Mouse (Mus musculus) neural tube, embryonic 11.5 days (tissue): ENCODE data around the gene Irgc1. TPM values are rescaled to one million over a fixed set of nuclear protein-coding genes. Genes with fewer than 3 reads are reported as not detected.
A peak's percentile ranks its signal among the peaks of the same experiment; 100 is the strongest.

Experiments
- ATAC-seq: fragments of 200-750 bp; cut with Nextera tagmentation; 2 replicates; pipeline ENCODE4 v1.8.0; 2017; ENCODE audit warnings: moderate number of reproducible peaks, mild to moderate bottlenecking, moderate TSS enrichment, moderate library complexity; ENCODE audit not compliant: insufficient read depth, low FRiP score, low TSS enrichment
- DNase-seq: peaks from one replicate; pipeline ENCODE4 v3.0.0-alpha.2; 2015; ENCODE audit warnings: low spot score
- H3K27ac ChIP-seq: fragments of 300-500 bp; sonication (generic); 2 replicates; pipeline ENCODE4 v1.5.1; 2014; ENCODE audit warnings: low read depth, mild to moderate bottlenecking, low read length
- H3K27me3 ChIP-seq: fragments of 300-500 bp; sonication (generic); 2 replicates; pipeline ENCODE4 v1.6.1; 2014; ENCODE audit warnings: mild to moderate bottlenecking, low read length, mixed read lengths; ENCODE audit not compliant: control insufficient read depth, insufficient read depth
- H3K36me3 ChIP-seq: fragments of 300-500 bp; sonication (generic); 2 replicates; pipeline ENCODE4 v1.6.1; 2014; ENCODE audit warnings: mild to moderate bottlenecking, low read length, moderate library complexity, mixed read lengths; ENCODE audit not compliant: control insufficient read depth, insufficient read depth
- H3K4me1 ChIP-seq: fragments of 300-500 bp; sonication (generic); 2 replicates; pipeline ENCODE4 v1.6.1; 2014; ENCODE audit warnings: low read length, mixed read lengths; ENCODE audit not compliant: control insufficient read depth, insufficient read depth
- H3K4me2 ChIP-seq: fragments of 300-500 bp; sonication (generic); 2 replicates; pipeline ENCODE4 v1.6.1; 2014; ENCODE audit warnings: low read depth, mild to moderate bottlenecking, moderate library complexity
- H3K4me3 ChIP-seq: fragments of 300-500 bp; sonication (generic); 2 replicates; pipeline ENCODE4 v1.5.1; 2014; ENCODE audit warnings: low read depth, low read length
- H3K9ac ChIP-seq: fragments of 300-500 bp; sonication (generic); 2 replicates; pipeline ENCODE4 v1.6.1; 2014; ENCODE audit warnings: mild to moderate bottlenecking, low read length
- H3K9me3 ChIP-seq: fragments of 300-500 bp; sonication (generic); 2 replicates; pipeline ENCODE4 v1.6.1; 2016; ENCODE audit warnings: low read length; ENCODE audit not compliant: control insufficient read depth
- WGBS: fragments of 180-500 bp; shearing (Covaris S2); extraction: QIAGEN DNeasy Blood & Tissue Kit; methylation state at CpG from one replicate; pipeline ENCODE4 v1.1.7; 2014; 5-methylcytosine and 5-hydroxymethylcytosine counted together
- polyA plus RNA-seq: library from polyadenylated mRNA; unstranded; fragments of >200 nt; fragmentation: Nextera tagmentation; extraction: Ambion mirVana; gene quantifications from 2 replicates; pipeline ENCODE4 v1.2.1, GENCODE M21; 2014

Irgc1 gene
- polyA plus RNA-seq, 1 experiment from 2014 or later: not detected

GRCm38 (mm10) chr7:24482208-24483020 lies 30.3 kb upstream of the Irgc1 start:
- Histone ChIP-seq H3K9ac (peak overlapping the region; percentile 86), H3K4me1 (peaks cover 21% of the 10 kb centered on the region), H3K9me3 (no peaks in the 10 kb centered on the region), H3K27me3 (0 out of 2 replicates have a peak, but pooled peaks cover 2% of the 10 kb centered on the region), H3K36me3 (no peaks in the 10 kb centered on the region), H3K4me2 (peak overlapping the region; percentile 93), H3K27ac (peak overlapping the region; percentile 60; the same call in 1 of the 2 replicates), H3K4me3 (peak overlapping the region; percentile 70)
- DNase-seq (peak; percentile 42), ATAC-seq (peak; percentile 45)
- WGBS: 3% methylated on average over 11 of the region's 38 CpGs

- 0 out of 2 replicates have a peak, but pooled peaks cover 2% of the 10 kb centered on the region for H3K27me3 ChIP-seq
Observed at GRCm38 (mm10) chr7:24481474-24482207, 29.5 kb upstream of the Irgc1 start, which contains the start of gene Cadm4. Cadm4 (plus strand) TSS chr7:24482023.

DNA sequence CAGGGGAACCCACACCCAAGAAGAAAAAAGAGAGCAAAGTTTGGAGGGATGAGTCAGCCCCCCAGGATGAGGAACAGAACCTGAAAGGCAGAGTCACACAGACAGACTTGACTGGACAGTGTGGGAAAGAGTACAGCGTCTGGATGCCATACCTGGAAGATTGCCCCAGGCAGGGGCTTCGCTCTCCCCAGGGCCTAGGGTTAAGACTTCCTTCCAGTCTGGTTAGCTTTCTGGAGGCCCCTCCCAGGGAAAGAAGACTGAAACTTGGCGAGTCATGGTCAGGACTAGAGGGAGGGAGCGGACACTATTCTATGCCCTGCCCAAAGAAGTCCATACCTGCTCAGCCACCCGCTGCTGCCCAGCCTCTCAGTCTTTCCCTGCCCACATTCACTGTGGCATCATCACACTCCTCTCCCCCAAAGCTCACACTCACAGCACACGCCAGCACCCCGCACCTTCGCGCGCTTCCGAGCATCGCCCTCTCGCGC lies 28.9 kb upstream of the Irgc1 start:
- WGBS: 19% methylated on average over 14 of the region's 14 CpGs
- Histone ChIP-seq H3K4me2 (peak overlapping the region; percentile 93), H3K36me3 (no peaks in the 10 kb centered on the region), H3K4me3 (peak overlapping the region; percentile 70), H3K27ac (no peak overlapping the region), H3K9me3 (no peaks in the 10 kb centered on the region), H3K9ac (peak overlapping the region; percentile 86), H3K27me3 (0 out of 2 replicates have a peak, but pooled peaks cover 2% of the 10 kb centered on the region), H3K4me1 (peaks cover 9% of the 10 kb centered on the region)
- no peak for DNase-seq
- ATAC-seq: peak; percentile 5; the same call in 1 of the 2 replicates

More at GRCm38 (mm10) chr7:24481474-24482207, 29.5 kb upstream of the Irgc1 start, which contains the start of gene Cadm4:
- Histone ChIP-seq H3K4me3 (peak within 1 kb of the TSS; percentile 70), H3K9me3 (no peaks in the 10 kb centered on the region), H3K4me1 (peaks cover 13% of the 10 kb centered on the region), H3K36me3 (no peaks in the 10 kb centered on the region), H3K9ac (peak within 1 kb of the TSS; percentile 86), H3K4me2 (peak within 1 kb of the TSS; percentile 93), H3K27ac (peak within 1 kb of the TSS; percentile 60; the same call in 1 of the 2 replicates)
- ATAC-seq (peak; percentile 80), DNase-seq (peak; percentile 95)
- WGBS: under 1% methylated on average over 59 of the region's 83 CpGs

- H3K4me1 ChIP-seq: peaks cover 9% of the 10 kb centered on the region
- DNase-seq (no peak), ATAC-seq (no peak)
- 0 out of 2 replicates have a peak, but pooled peaks cover 2% of the 10 kb centered on the region for H3K27me3 ChIP-seq
- H3K36me3 ChIP-seq: no peaks in the 10 kb centered on the region
- no peaks in the 10 kb centered on the region for H3K9me3 ChIP-seq
- no peak overlapping the region for H3K4me3 ChIP-seq
- H3K4me2 ChIP-seq: no peak overlapping the region
- 61% methylated on average over 18 of the region's 18 CpGs for WGBS
- H3K9ac ChIP-seq: no peak overlapping the region
- H3K27ac ChIP-seq: no peak overlapping the region
Observed at GRCm38 (mm10) chr7:24480121-24480941, 28.2 kb upstream of the Irgc1 start.

DNA sequence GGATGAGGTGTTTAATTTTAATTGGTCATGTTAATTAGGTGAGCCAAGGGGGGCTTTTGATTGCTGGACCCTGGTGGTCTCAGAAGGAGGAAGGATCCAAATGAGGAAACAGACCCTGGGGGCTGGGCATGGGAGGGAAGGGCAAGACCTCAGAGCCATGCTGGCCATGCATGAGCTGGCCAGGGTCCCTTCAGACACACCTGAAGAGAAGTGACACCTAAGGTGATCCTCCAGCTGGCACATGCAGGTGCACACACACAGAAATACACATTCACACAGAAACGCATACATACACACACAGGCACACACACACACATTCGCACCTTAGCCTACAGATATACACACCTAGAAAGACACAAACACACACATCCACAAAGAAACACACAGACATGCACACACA lies 27.6 kb upstream of the Irgc1 start:
- ATAC-seq (no peak), DNase-seq (no peak)
- Histone ChIP-seq H3K36me3 (no peaks in the 10 kb centered on the region), H3K4me3 (no peak overlapping the region), H3K4me2 (no peak overlapping the region), H3K9me3 (no peaks in the 10 kb centered on the region), H3K27ac (no peak overlapping the region), H3K27me3 (0 out of 2 replicates have a peak, but pooled peaks cover 2% of the 10 kb centered on the region), H3K9ac (no peak overlapping the region), H3K4me1 (peaks cover 9% of the 10 kb centered on the region)
- WGBS: 95% methylated on average over 2 of the region's 2 CpGs

GRCm38 (mm10) chr7:24478911-24479310 lies 26.8 kb upstream of the Irgc1 start:
- H3K4me3 ChIP-seq: no peak overlapping the region
- H3K27ac ChIP-seq: no peak overlapping the region
- H3K27me3 ChIP-seq: 0 out of 2 replicates have a peak, but pooled peaks cover 2% of the 10 kb centered on the region
- no peak overlapping the region for H3K4me2 ChIP-seq
- no peaks in the 10 kb centered on the region for H3K36me3 ChIP-seq
- 93% methylated on average over 5 of the region's 5 CpGs for WGBS
- H3K9ac ChIP-seq: no peak overlapping the region
- ATAC-seq (no peak), DNase-seq (no peak)
- no peaks in the 10 kb centered on the region for H3K9me3 ChIP-seq
- peaks cover 9% of the 10 kb centered on the region for H3K4me1 ChIP-seq

DNA sequence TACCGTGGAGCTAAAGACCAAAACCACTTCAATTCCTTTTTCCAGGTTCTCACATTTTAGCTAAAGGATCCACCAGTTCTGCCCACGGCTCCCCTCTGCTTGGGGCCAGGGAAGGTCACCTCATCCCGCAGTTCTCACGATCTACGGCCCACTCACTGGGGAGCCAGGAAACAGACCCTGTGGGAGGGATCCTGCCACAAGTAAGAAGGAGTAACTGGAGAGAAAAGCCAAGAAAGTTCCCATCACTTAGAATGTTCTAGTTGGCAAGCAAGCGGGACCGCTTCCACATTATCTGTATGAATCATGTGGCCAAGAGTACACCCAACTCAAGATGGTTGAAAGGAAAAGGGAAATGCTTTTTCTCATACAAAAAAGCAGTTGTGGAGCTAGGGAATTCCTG lies 24.8 kb upstream of the Irgc1 start:
- Histone ChIP-seq H3K9me3 (no peaks in the 10 kb centered on the region), H3K27me3 (0 out of 2 replicates have a peak, but pooled peaks cover 2% of the 10 kb centered on the region), H3K4me3 (no peak overlapping the region), H3K9ac (no peak overlapping the region), H3K27ac (no peak overlapping the region), H3K4me1 (peaks cover 5% of the 10 kb centered on the region), H3K36me3 (no peaks in the 10 kb centered on the region), H3K4me2 (no peak overlapping the region)
- ATAC-seq (no peak), DNase-seq (no peak)
- WGBS: 81% methylated on average over 7 of the region's 7 CpGs

DNA sequence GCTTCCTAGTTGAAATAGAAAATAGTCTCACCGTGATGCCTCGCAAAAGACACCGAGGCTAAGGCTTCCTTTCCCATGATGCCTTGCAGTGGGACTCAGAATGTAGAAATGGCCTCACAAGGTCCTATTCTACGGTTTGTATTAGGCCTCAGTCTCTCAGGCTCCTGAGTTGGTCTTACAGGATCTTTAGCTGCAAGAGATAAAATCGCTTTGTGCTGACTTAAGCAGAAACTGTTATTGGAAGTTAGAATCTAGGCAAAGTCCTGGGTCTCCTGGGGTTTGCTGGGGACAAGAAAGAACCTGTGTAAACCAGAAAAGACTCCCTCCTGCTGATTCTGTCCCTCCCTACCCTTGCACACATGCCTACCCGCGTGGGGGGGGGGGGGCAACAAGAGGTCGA lies 24.2 kb upstream of the Irgc1 start:
- Histone ChIP-seq H3K4me1 (peaks cover 5% of the 10 kb centered on the region), H3K27me3 (0 out of 2 replicates have a peak, but pooled peaks cover 2% of the 10 kb centered on the region), H3K4me2 (no peak overlapping the region), H3K36me3 (no peaks in the 10 kb centered on the region), H3K9ac (no peak overlapping the region), H3K27ac (no peak overlapping the region), H3K9me3 (no peaks in the 10 kb centered on the region), H3K4me3 (no peak overlapping the region)
- 76% methylated on average over 8 of the region's 8 CpGs for WGBS
- ATAC-seq (no peak), DNase-seq (no peak)
